In the genomic region with DNA sequence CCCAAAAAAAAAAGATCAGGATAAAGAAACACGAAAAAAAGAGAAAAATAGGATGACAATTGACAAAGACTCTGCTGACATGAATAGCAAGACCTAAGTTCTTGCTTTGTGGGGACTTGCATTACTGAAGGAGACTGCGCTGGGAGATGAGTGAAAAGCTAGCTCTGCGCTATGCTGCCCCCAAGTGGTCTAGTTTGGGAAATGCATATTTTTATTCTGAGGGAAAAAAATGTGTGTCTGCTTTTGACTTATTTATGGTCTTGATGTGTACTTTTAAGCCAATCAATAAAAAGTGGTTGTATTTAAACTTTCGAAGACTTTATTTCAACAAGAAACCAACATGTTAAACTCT, we compare ENCODE assay signal across 8 mouse cellular contexts.
DNase-seq lines count a peak whose midpoint lies in the region; ATAC-seq lines count a peak whose summit lies in the region.

No protein-coding gene starts in this region.

- DNase-seq in CD4-positive helper T cell, adult 2 months (ENCODE audit: low read depth, low spot score): peak; percentile 19
- DNase-seq in MEL-GATA-1-ER (ENCODE audit: extremely low read depth, low read depth): peak; percentile 64
- peak; percentile 65 for DNase-seq in cerebellum, adult 9-10 months
- peak; percentile 59 to 70 for DNase-seq in kidney, postnatal 4 days
- DNase-seq in lung, postnatal 36 days: peak; percentile 66
- peak; percentile 52 to 78 for DNase-seq in right cerebral cortex, adult 2 months (ENCODE audit: low spot score in 2 of 2)

- ATAC-seq in frontal cortex, adult (ENCODE audit: low TSS enrichment): peak; percentile 89
- no peak for ATAC-seq in monocyte, adult 5-6 weeks (replicated peaks; ENCODE audit: insufficient number of reproducible peaks, low FRiP score, low TSS enrichment, poor library complexity, severe bottlenecking)
